Mouse (Mus musculus) heart, embryonic 11.5 days (tissue): ENCODE results near the gene Hoxb7. TPM values are rescaled to one million over a fixed set of nuclear protein-coding genes. Genes with fewer than 3 reads are reported as not detected.

ENCODE experiments used
- ATAC-seq: fragments of 200-750 bp; cut with Nextera tagmentation; replicated peaks from 2 replicates; pipeline ENCODE4 v1.8.0; 2017; ENCODE audit warnings: moderate library complexity; ENCODE audit not compliant: insufficient number of reproducible peaks, low FRiP score, low TSS enrichment
- H3K27ac ChIP-seq: fragments of 300-500 bp; sonication (generic); 2 replicates; pipeline ENCODE4 v1.5.1; 2014; ENCODE audit warnings: mild to moderate bottlenecking, low read depth, low read length
- H3K27me3 ChIP-seq: fragments of 300-500 bp; sonication (generic); 2 replicates; pipeline ENCODE4 v1.6.1; 2014; ENCODE audit warnings: mild to moderate bottlenecking, low read length, mixed read lengths; ENCODE audit not compliant: control insufficient read depth, insufficient read depth
- H3K36me3 ChIP-seq: fragments of 300-500 bp; sonication (generic); 2 replicates; pipeline ENCODE4 v1.6.1; 2014; ENCODE audit warnings: mild to moderate bottlenecking, low read length, moderate library complexity, mixed read lengths; ENCODE audit not compliant: control insufficient read depth, insufficient read depth
- H3K4me1 ChIP-seq: fragments of 300-500 bp; sonication (generic); 2 replicates; pipeline ENCODE4 v1.6.1; 2014; ENCODE audit warnings: low read length; ENCODE audit not compliant: control insufficient read depth, insufficient read depth
- H3K4me2 ChIP-seq: fragments of 300-500 bp; sonication (generic); 2 replicates; pipeline ENCODE4 v1.6.1; 2014; ENCODE audit warnings: mild to moderate bottlenecking, moderate library complexity
- H3K4me3 ChIP-seq: fragments of 300-500 bp; sonication (generic); 2 replicates; pipeline ENCODE4 v1.5.1; 2014; ENCODE audit warnings: low read depth, low read length
- H3K9ac ChIP-seq: fragments of 300-500 bp; sonication (generic); 2 replicates; pipeline ENCODE4 v1.6.1; 2014; ENCODE audit warnings: mild to moderate bottlenecking, low read depth, low read length, moderate library complexity
- H3K9me3 ChIP-seq: fragments of 300-500 bp; sonication (generic); replicated peaks from 2 replicates; pipeline ENCODE4 v1.6.1; 2016; ENCODE audit warnings: low read length; ENCODE audit not compliant: control insufficient read depth
- WGBS: fragments of 180-500 bp; shearing (Covaris S2); extraction: QIAGEN DNeasy Blood & Tissue Kit; methylation state at CpG from one replicate; pipeline ENCODE4 v1.1.7; 2014; ENCODE audit not compliant: insufficient replicate concordance; 5-methylcytosine and 5-hydroxymethylcytosine counted together
- polyA plus RNA-seq: library from polyadenylated mRNA; unstranded; fragments of >200 nt; fragmentation: Nextera tagmentation; extraction: Ambion mirVana; gene quantifications from 2 replicates; pipeline ENCODE4 v1.2.1, GENCODE M21; 2014

The Hoxb7 gene
- 0.28 and 0.31 TPM in 2 replicates for polyA plus RNA-seq

- ATAC-seq = no peak
- no peaks in the 10 kb centered on the region for H3K36me3 ChIP-seq
- H3K9me3 ChIP-seq = no peaks in the 10 kb centered on the region
- H3K4me2 ChIP-seq = peak within 1 kb of the TSS; percentile 53
- peaks cover 15% of the 10 kb centered on the region; the same call in 1 of the 2 replicates for H3K4me1 ChIP-seq
- WGBS = 2% methylated on average over 43 of the region's 43 CpGs
- H3K9ac ChIP-seq = no peak within 1 kb of the TSS
- H3K27me3 ChIP-seq = peaks cover 98% of the 10 kb centered on the region
- peak within 1 kb of the TSS; percentile 35 for H3K4me3 ChIP-seq
- H3K27ac ChIP-seq = no peak within 1 kb of the TSS
These were observed at the start of gene Hoxb7 for GRCm38 (mm10) chr11:96285771-96286738. TSS of gene Hoxb7 (plus strand) at chr11:96286623.

DNA sequence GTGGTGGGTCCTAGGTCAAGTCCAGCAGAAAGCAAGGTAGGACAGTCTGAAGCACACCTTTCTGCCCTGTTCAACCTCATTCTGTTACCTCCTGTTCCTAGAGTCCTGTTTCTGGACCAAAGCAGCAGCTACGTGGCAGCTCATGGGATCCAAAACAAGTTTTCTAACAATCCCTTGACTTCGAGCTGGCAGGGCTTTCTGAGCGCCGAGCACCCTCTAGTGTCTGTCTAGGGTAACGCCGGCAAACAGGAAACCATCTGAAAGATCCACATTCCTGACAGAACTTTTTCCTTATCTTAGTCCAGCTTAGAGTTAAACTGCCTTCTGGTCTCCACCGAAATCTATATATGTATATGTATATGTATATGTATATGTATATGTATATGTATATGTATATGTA is 46.2 kb upstream of the Hoxb7 start:
- no peak overlapping the region for H3K4me2 ChIP-seq
- H3K27me3 ChIP-seq = peaks cover 33% of the 10 kb centered on the region
- ATAC-seq = no peak

GRCm38 (mm10) chr11:96250901-96251300 is 35.5 kb upstream of the Hoxb7 start:
- Histone ChIP-seq H3K27ac (no peak overlapping the region), H3K36me3 (no peaks in the 10 kb centered on the region), H3K27me3 (peaks cover 76% of the 10 kb centered on the region), H3K4me3 (no peak overlapping the region; the same call in 1 of the 2 replicates), H3K4me2 (no peak overlapping the region), H3K9me3 (no peaks in the 10 kb centered on the region), H3K4me1 (no peaks in the 10 kb centered on the region), H3K9ac (no peak overlapping the region)
- 1% methylated on average over 14 of the region's 14 CpGs for WGBS
- ATAC-seq = no peak

More for the DNA sequence above, 46.2 kb upstream of the Hoxb7 start:
- no peak overlapping the region for H3K9ac ChIP-seq
- no peak overlapping the region for H3K27ac ChIP-seq
- no peaks in the 10 kb centered on the region for H3K4me1 ChIP-seq
- no peaks in the 10 kb centered on the region for H3K36me3 ChIP-seq
- WGBS = 1% methylated on average over 7 of the region's 7 CpGs
- H3K4me3 ChIP-seq = no peak overlapping the region
- H3K9me3 ChIP-seq = no peaks in the 10 kb centered on the region

DNA sequence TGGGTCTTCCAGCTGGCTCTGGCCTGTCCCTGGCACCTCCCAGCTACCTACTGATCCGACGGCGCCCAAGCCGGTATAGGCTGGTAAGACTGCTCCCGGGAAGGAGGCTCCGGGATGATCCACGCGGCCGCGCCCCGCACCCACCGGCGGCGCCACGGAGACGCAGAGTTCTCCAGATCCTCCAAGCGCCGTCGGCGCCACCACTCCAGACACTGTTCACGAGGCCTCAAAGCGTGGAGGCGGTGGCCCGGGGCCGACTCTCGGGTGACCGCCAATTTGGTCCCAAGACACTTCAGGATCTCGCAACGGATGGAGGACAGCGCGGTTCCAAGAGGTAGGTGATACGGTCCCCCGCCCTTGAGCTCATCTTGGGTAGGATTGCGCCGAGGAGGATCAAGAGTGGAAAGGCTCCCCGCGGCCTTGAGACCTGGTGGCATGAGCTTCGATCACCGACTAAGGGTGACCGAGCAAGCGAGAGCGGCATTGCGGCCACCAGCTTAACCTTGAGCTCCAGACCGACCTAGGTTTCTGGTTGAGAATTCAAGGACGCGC is 34.9 kb upstream of the Hoxb7 start:
- no peak overlapping the region for H3K9ac ChIP-seq
- H3K27me3 ChIP-seq = peaks cover 82% of the 10 kb centered on the region
- 1% methylated on average over 46 of the region's 46 CpGs for WGBS
- H3K27ac ChIP-seq = no peak overlapping the region
- H3K9me3 ChIP-seq = no peaks in the 10 kb centered on the region
- H3K4me3 ChIP-seq = 0 out of 2 replicates have a peak overlapping the region, but pooled peaks have one; percentile 8
- H3K4me2 ChIP-seq = peak overlapping the region; percentile 18; the same call in 1 of the 2 replicates
- no peaks in the 10 kb centered on the region for H3K4me1 ChIP-seq
- ATAC-seq = no peak
- no peaks in the 10 kb centered on the region for H3K36me3 ChIP-seq

- no peak overlapping the region for H3K4me3 ChIP-seq
- ATAC-seq = no peak
- H3K9ac ChIP-seq = no peak overlapping the region
- H3K27ac ChIP-seq = no peak overlapping the region
- no peaks in the 10 kb centered on the region for H3K9me3 ChIP-seq
- 4% methylated on average over 12 of the region's 12 CpGs for WGBS
- peaks cover 89% of the 10 kb centered on the region for H3K27me3 ChIP-seq
- no peak overlapping the region for H3K4me2 ChIP-seq
- no peaks in the 10 kb centered on the region for H3K4me1 ChIP-seq
- no peaks in the 10 kb centered on the region for H3K36me3 ChIP-seq
These were observed 33.8 kb upstream of the Hoxb7 start for GRCm38 (mm10) chr11:96252541-96253120.

DNA sequence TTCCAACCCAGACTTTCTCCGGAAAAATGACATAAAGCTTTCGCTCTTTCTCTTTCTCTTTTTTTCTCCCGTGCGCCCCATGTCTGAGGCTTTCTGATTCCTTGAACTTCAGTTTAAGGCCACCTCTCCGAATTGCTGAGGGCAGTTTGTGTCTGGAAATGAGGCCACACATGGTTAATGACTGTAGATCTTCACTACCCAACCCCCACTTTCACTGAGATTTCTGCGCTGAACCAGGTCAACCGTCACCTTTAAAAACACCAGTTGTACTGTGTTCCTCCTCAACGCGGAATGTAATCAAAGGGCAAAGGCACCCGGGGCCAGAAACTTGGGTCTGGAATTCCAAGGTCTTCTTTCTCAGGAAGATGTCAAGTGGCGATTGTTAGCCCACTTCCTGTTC is 32.2 kb upstream of the Hoxb7 start:
- H3K27ac ChIP-seq = no peak overlapping the region
- 4% methylated on average over 11 of the region's 11 CpGs for WGBS
- H3K4me2 ChIP-seq = no peak overlapping the region
- no peak overlapping the region for H3K9ac ChIP-seq
- H3K4me3 ChIP-seq = no peak overlapping the region
- H3K4me1 ChIP-seq = no peaks in the 10 kb centered on the region
- peaks cover 97% of the 10 kb centered on the region for H3K27me3 ChIP-seq
- no peak for ATAC-seq
- no peaks in the 10 kb centered on the region for H3K36me3 ChIP-seq
- no peaks in the 10 kb centered on the region for H3K9me3 ChIP-seq

GRCm38 (mm10) chr11:96255111-96255995 is 31.1 kb upstream of the Hoxb7 start:
- no peak overlapping the region for H3K9ac ChIP-seq
- no peak for ATAC-seq
- H3K4me1 ChIP-seq = no peaks in the 10 kb centered on the region
- H3K4me3 ChIP-seq = 0 out of 2 replicates have a peak overlapping the region, but pooled peaks have one; percentile 3
- H3K36me3 ChIP-seq = no peaks in the 10 kb centered on the region
- no peaks in the 10 kb centered on the region for H3K9me3 ChIP-seq
- H3K27ac ChIP-seq = no peak overlapping the region
- H3K4me2 ChIP-seq = no peak overlapping the region
- H3K27me3 ChIP-seq = peaks cover 98% of the 10 kb centered on the region
- WGBS = 2% methylated on average over 39 of the region's 39 CpGs

GRCm38 (mm10) chr11:96255996-96256445 is 30.4 kb upstream of the Hoxb7 start:
- Histone ChIP-seq H3K4me3 (no peak overlapping the region), H3K27ac (no peak overlapping the region), H3K9ac (no peak overlapping the region), H3K9me3 (no peaks in the 10 kb centered on the region), H3K27me3 (peaks cover 98% of the 10 kb centered on the region), H3K36me3 (no peaks in the 10 kb centered on the region), H3K4me1 (no peaks in the 10 kb centered on the region), H3K4me2 (no peak overlapping the region)
- WGBS = 3% methylated on average over 14 of the region's 14 CpGs
- ATAC-seq = no peak
